Mouse (Mus musculus): ENCODE results near the gene Rapgef1. TPM values are rescaled to one million over a fixed set of nuclear protein-coding genes. Genes with fewer than 3 reads are reported as not detected.
A peak's percentile ranks its signal among the peaks of the same experiment; 100 is the strongest.
"Not testable (repeated sequence)": the region's sequence is repeated elsewhere in the genome, so short reads cannot be mapped to it uniquely, and the experiment has no call there.

Rapgef1 gene
- polyA plus RNA-seq, 1 experiment, result 13.8 TPM

DNA sequence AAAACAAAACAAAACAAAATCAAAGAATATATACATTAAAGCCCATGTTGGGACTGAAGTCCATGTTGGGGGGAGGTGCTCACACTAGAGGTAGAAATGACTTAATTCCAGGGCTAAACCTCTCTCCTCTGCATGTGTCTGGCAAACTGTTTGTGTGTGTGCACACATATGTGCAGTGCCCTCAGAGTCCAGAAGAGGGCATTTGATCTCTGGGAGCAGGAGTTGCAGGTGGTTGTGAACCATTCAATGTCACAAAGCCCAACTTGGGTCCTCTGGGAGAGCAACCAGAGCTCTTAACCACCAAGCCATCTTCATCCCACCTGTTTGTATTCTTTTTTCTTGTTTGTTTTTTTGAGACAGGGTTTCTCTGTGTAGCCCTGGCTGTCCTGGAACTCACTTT, 150.6 kb downstream of the Rapgef1 start:
- no peak overlapping the region for H3K4me3 ChIP-seq (replicated peaks)
- peaks cover 10% of the 10 kb centered on the region for H3K4me1 ChIP-seq
- TF ChIP-seq GATA1 (IDR thresholded peaks at IDR 0.05; ENCODE audit: borderline replicate concordance, low read length) (no peak), FLI1 (IDR thresholded peaks at IDR 0.05; ENCODE audit: low read length) (no peak)
- peaks cover 16% of the 10 kb centered on the region for H3K27me3 ChIP-seq (replicated peaks)
- H3K9me3 ChIP-seq, result no peaks in the 10 kb centered on the region
- peaks cover 24% of the 10 kb centered on the region for H3K36me3 ChIP-seq (replicated peaks; ENCODE audit: low read length)

DNA sequence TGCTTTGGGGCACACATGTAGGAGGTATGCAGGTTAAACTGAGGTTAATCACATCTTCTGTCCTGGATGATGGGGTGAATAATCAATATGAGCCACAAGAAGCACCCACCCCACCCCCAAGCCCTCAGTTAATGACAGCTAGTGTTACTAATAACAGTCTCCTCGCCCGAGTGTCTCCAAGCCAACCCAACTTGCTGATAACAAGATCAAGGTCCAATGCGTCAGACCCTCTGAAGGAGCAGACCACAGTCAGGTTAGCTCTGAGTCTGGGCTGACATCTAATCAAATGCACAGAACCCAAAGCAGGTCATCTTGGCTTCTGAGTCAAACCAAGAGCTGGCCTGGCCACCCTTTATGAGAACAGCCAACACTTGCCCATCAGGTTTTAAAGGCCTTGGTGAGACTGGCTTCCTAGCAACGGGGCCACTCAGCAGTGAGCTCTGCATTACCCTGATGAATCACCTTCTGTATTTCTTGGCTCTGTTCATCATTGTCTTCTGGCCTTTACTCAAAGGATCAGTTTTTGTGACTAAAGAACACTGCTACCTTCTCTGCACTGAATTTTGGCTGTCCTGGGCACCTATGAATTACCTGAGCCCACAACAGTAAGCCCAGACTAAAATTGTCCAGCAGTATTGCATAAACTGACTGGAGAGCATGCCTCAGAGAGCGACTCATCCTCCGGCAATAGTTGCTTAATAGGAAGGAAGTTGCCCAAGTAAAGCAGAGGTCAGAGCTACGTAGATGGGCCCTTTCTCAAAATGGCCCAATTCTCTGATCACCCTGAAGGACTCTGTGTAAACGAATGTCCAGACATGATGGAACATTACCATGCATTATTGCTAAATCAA, 152.3 kb downstream of the Rapgef1 start:
- TF ChIP-seq GATA1 (IDR thresholded peaks at IDR 0.05; ENCODE audit: borderline replicate concordance, low read length) (no peak), FLI1 (IDR thresholded peaks at IDR 0.05; ENCODE audit: low read length) (no peak)
- Histone ChIP-seq H3K9me3 (no peaks in the 10 kb centered on the region), H3K4me1 (peaks cover 10% of the 10 kb centered on the region), H3K36me3 (replicated peaks; ENCODE audit: low read length) (peaks cover 38% of the 10 kb centered on the region), H3K27me3 (replicated peaks) (peaks cover 7% of the 10 kb centered on the region), H3K4me3 (replicated peaks) (no peak overlapping the region)

DNA sequence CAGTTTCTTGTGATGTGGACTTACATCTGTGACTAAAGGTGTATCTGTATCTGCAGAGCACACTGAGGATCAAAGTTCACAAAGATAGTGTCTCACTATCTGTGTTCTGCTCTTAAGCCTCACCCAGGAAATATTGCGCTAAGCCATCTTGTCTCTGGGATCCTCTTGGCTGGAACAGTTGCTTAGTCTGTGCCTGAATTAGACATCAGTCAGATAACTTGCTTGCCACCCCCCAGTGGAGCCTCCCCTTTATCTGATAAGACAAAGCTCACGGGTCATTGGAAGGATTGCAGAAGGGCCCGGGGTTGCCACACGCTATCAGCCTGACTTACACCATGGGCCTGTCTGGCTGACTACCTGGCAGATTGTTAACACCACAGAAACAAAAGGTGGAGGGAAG, 153.8 kb downstream of the Rapgef1 start:
- Histone ChIP-seq H3K27me3 (replicated peaks) (peaks cover under 1% of the 10 kb centered on the region), H3K36me3 (replicated peaks; ENCODE audit: low read length) (peaks cover 53% of the 10 kb centered on the region), H3K4me3 (replicated peaks) (no peak overlapping the region), H3K4me1 (peaks cover 20% of the 10 kb centered on the region), H3K9me3 (no peaks in the 10 kb centered on the region)
- no peak for TF ChIP-seq GATA1 (IDR thresholded peaks at IDR 0.05; ENCODE audit: borderline replicate concordance, low read length)
- no peak for TF ChIP-seq FLI1 (IDR thresholded peaks at IDR 0.05; ENCODE audit: low read length)

DNA sequence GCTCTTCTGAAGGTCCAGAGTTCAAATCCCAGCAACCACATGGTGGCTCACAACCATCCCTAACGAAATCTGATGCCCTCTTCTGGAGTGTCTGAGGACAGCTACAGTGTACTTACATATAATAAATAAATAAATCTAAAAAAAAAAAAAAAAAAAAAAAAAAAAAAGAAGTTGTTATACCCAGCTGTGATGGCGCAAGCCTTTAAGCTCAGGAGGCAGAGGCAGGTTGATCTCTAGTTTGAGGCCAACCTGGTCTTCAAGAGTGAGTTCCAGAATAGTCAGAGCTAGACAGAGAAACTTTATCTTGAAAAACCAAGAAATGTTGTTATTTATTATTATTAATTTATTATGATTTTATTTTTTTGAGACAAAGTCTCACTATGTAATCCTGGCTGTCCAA, 161.7 kb downstream of the Rapgef1 start:
- Histone ChIP-seq H3K4me1 (peaks cover 38% of the 10 kb centered on the region), H3K36me3 (replicated peaks; ENCODE audit: low read length) (peaks cover 91% of the 10 kb centered on the region)
- H3K27me3 ChIP-seq (replicated peaks); H3K4me3 ChIP-seq (replicated peaks); H3K9me3 ChIP-seq: not testable (repeated sequence)

DNA sequence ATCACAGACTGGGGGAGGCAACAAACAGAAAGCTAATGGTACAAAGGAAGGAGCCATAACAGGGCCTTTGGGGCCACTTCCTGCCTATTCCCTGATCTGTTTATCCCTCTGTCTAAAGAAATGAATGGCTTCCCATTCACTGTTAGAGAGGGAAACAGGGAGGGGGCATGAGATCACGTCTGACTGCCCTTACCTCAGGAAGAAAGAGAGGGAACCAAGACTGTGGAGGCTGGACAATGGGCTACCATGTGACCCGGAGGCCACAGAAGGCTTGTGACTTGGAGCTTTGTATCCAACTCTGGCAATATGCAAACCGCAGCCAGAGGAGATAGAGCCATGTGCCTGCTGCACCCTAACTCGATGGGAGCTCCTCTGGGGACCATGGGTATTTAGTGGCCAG, 164.8 kb downstream of the Rapgef1 start:
- H3K36me3 ChIP-seq (replicated peaks; ENCODE audit: low read length), result peaks cover 65% of the 10 kb centered on the region
- H3K4me1 ChIP-seq, result peaks cover 38% of the 10 kb centered on the region
- H3K27me3 ChIP-seq (replicated peaks), result no peaks in the 10 kb centered on the region
- TF ChIP-seq GATA1 (IDR thresholded peaks at IDR 0.05; ENCODE audit: borderline replicate concordance, low read length) (no peak), FLI1 (IDR thresholded peaks at IDR 0.05; ENCODE audit: low read length) (no peak)
- no peak overlapping the region for H3K4me3 ChIP-seq (replicated peaks)
- no peaks in the 10 kb centered on the region for H3K9me3 ChIP-seq

DNA sequence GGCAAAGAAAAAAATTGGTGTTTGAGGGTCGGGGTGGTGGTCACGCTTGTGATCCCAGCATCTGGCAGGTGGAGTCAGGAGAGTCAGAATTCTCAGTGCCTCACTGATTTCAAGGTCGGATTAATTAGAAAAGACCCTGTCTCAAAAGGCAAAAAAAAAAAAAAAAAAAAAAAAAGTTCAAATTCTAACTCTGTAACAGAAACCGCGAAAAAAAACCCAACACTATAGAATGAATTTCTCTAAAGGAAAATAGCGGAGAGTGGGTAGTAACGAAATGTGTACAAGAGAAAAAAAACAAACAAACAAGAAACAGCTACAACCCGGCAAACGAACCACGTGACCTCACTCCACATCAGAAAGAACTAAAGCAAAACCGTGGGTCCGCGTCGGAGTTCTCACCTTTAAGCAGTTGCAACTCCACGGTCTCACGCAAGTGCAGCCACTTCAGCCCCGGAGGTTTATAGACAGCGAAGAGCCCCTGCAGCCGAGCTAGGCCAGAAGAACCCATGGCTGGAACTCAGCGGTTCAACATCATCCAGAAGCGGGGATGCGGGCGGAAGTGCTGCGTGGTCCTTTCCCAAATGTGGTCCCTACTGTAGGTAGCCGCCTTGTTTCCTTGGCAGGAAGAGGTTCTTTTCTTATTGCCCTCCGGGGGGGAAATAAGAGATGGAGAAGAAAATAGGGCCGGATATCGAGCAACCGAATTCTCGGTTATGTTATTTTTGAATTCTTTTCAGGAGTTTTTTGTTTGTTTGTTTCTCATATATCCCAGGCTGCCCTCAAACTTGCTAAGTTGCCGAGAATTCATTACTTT, 167.8 kb downstream of the Rapgef1 start, which contains the start of gene Coq4:
Gene Coq4, plus strand, starts transcription at position 390 of the 814 bp plus-strand sequence.
- H3K4me3 ChIP-seq (replicated peaks), result peak within 1 kb of the TSS; percentile 93
- peaks cover 34% of the 10 kb centered on the region for H3K4me1 ChIP-seq
- H3K27me3 ChIP-seq (replicated peaks), result no peaks in the 10 kb centered on the region
- TF ChIP-seq FLI1 (IDR thresholded peaks at IDR 0.05; ENCODE audit: low read length) (no peak), GATA1 (IDR thresholded peaks at IDR 0.05; ENCODE audit: borderline replicate concordance, low read length) (no peak)
- H3K36me3 ChIP-seq (replicated peaks; ENCODE audit: low read length), result peaks cover 65% of the 10 kb centered on the region
- no peaks in the 10 kb centered on the region for H3K9me3 ChIP-seq

DNA sequence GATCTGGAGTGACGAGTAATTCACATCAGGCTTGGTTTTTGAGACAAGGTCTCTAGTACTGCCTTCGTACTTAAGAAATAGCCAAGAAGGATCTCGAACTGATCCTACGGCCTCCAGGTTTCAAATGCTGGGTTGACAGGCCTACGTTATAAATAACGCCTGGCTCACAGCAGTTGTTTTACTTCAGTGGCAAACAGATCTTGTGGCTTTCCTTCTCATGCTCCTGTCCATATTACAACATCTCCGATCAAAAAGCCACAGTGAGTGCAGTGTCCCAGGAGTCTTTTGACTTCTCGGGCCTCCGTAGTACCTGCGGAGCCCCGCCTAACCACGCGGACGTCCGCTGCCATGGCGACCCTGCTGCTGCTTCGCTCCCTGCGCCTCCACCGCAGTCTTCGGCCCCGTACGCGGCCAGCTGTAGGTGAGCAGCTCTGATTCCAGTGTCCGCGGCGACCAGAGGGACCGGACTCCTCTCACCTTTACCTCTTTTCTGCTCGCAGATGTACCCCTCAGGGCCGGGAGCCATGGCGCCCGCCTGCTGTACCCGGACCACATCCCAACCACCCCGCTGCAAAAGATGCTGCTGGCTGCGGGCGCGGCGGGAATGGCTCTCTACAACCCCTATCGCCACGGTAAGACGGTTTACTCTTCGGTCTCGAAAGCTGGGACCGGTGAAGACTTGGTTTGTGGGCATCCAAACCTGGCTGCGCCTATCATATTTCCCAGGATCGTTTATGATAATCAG, 168.6 kb downstream of the Rapgef1 start, which contains the start of gene Trub2:
Gene Trub2, minus strand, starts transcription at position 566 of the 745 bp plus-strand sequence.
- H3K4me3 ChIP-seq (replicated peaks), result peak within 1 kb of the TSS; percentile 93
- H3K9me3 ChIP-seq, result no peaks in the 10 kb centered on the region
- peaks cover 65% of the 10 kb centered on the region for H3K36me3 ChIP-seq (replicated peaks; ENCODE audit: low read length)
- no peaks in the 10 kb centered on the region for H3K27me3 ChIP-seq (replicated peaks)
- peaks cover 34% of the 10 kb centered on the region for H3K4me1 ChIP-seq
- TF ChIP-seq GATA1 (IDR thresholded peaks at IDR 0.05; ENCODE audit: borderline replicate concordance, low read length) (no peak), FLI1 (IDR thresholded peaks at IDR 0.05; ENCODE audit: low read length) (no peak)

Other genes starting within 250 kb of the Rapgef1 start
- not detected in 2 replicates for gene Gm13420, start 132.0 kb downstream of the Rapgef1 start, polyA plus RNA-seq (2012; ENCODE audit: insufficient read depth, low replicate concordance)
- gene Gm13547, start 139.6 kb downstream of the Rapgef1 start, polyA plus RNA-seq (2012; ENCODE audit: insufficient read depth, low replicate concordance), result not detected in 2 replicates
- 103 and 212 TPM in 2 replicates for gene Coq4, start 167.8 kb downstream of the Rapgef1 start, polyA plus RNA-seq (2012; ENCODE audit: insufficient read depth, low replicate concordance)
- 3.2 TPM in 1 of 2 replicates, not detected in the other for gene Trub2, start 168.8 kb downstream of the Rapgef1 start, polyA plus RNA-seq (2012; ENCODE audit: insufficient read depth, low replicate concordance)
- 12.4 and 15.2 TPM in 2 replicates for gene Slc27a4, start 182.9 kb downstream of the Rapgef1 start, polyA plus RNA-seq (2012; ENCODE audit: insufficient read depth, low replicate concordance)
- gene Urm1, start 200.4 kb downstream of the Rapgef1 start, polyA plus RNA-seq (2012; ENCODE audit: insufficient read depth, low replicate concordance), result 74.8 and 193 TPM in 2 replicates
- gene Cercam, start 249.4 kb downstream of the Rapgef1 start, polyA plus RNA-seq (2012; ENCODE audit: insufficient read depth, low replicate concordance), result 68.0 and 210 TPM in 2 replicates